Mouse (Mus musculus): ENCODE results near the gene Ifnk. TPM values are rescaled to one million over a fixed set of nuclear protein-coding genes. Genes with fewer than 3 reads are reported as not detected.

Ifnk gene
- polyA plus RNA-seq, 1 experiment from 2014 or later, result 0.65 TPM

DNA sequence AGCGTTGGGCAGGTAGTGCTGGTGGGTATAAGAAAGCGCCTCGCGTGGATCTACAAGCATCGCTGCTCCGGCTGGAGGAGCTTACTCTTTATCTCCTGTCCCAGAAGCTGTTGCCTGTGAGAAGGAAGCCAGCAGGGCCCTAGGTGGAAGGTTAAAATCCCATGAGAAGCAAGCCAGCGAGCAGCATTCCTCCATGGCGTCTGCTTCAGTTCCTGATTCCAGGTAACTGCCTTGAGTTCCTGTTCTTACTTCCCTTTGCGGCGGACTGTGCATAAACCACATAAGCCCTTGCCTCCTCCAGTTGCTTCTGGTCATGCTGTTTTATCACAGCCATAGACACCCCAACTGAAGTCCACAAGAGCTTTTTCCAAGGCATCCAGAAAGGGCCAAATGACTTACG is 6.0 kb downstream of the Ifnk start:
- no peak for ATAC-seq (ENCODE audit: insufficient number of reproducible peaks, insufficient read depth, low FRiP score, low read depth)
- H3K27ac ChIP-seq (ENCODE audit: low read length), result no peak overlapping the region
- no peaks in the 10 kb centered on the region for H3K27me3 ChIP-seq (ENCODE audit: control insufficient read depth, insufficient read depth, low read length)
- H3K4me2 ChIP-seq (replicated peaks; ENCODE audit: low read depth, low read length), result peak overlapping the region; percentile 83; the same call in 1 of the 2 replicates
- H3K9ac ChIP-seq (replicated peaks; ENCODE audit: low read depth, low read length), result no peak overlapping the region
- H3K36me3 ChIP-seq (ENCODE audit: control insufficient read depth, insufficient read depth, low read length), result no peaks in the 10 kb centered on the region
- H3K4me1 ChIP-seq (ENCODE audit: control insufficient read depth, insufficient read depth, low read length), result peaks cover 5% of the 10 kb centered on the region; the same call in 1 of the 2 replicates
- H3K4me3 ChIP-seq (ENCODE audit: low read depth, low read length), result peak overlapping the region; percentile 68; the same call in 1 of the 2 replicates
- no peaks in the 10 kb centered on the region for H3K9me3 ChIP-seq (ENCODE audit: control insufficient read depth, low read depth, low read length)
- 58% methylated on average over 11 of the region's 11 CpGs for WGBS

DNA sequence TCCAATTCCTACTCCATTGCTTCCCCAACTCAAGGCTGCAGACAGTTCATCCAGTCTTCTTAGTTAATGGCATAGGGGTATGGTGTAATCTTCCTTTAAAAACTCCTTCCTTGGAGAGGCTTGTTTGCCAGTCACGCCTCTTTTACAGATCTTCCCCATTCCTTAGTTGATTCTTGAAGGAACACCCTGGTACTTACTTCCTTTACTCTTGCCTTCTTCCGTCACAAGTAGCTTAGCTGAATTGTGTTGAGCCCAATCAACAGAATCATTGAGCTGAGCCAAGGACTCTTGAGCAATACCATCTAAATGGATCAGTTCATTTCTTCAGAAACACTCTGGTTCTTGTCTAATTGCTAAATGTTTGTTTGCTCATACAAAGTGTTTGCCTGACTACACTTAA is 13.4 kb downstream of the Ifnk start:
- no peak overlapping the region for H3K4me3 ChIP-seq (ENCODE audit: low read depth, low read length)
- 78% methylated on average over 2 of the region's 2 CpGs for WGBS
- no peak overlapping the region for H3K27ac ChIP-seq (ENCODE audit: low read length)

DNA sequence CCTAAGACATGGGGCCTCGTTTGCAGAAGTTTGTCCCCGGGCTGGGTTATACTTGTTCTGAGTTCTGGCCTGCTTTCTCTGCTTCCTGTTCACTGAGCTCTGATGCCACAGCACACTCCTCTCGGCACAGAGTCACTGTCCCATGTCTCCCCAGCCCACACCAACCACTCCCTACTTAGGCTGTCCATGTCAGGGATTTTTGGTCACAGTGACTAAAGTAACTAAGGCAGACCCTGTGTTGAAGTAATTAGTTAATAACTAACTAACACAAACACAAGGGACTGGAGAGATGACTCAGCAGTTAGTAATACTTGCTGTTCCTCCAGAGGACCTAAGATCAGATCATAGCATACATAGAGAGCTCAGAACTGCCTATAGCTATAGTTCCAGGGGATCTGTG is 14.1 kb downstream of the Ifnk start:
- no peak overlapping the region for H3K9ac ChIP-seq (replicated peaks; ENCODE audit: low read depth, low read length)
- peaks cover 4% of the 10 kb centered on the region; the same call in 1 of the 2 replicates for H3K4me1 ChIP-seq (ENCODE audit: control insufficient read depth, insufficient read depth, low read length)
- H3K27ac ChIP-seq (ENCODE audit: low read length), result no peak overlapping the region
- no peaks in the 10 kb centered on the region for H3K27me3 ChIP-seq (ENCODE audit: control insufficient read depth, insufficient read depth, low read length)
- peak; percentile 76 for ATAC-seq (ENCODE audit: insufficient number of reproducible peaks, insufficient read depth, low FRiP score, low read depth)
- no peak overlapping the region for H3K4me3 ChIP-seq (ENCODE audit: low read depth, low read length)
- WGBS, result 69% methylated on average over 3 of the region's 3 CpGs
- no peaks in the 10 kb centered on the region for H3K36me3 ChIP-seq (ENCODE audit: control insufficient read depth, insufficient read depth, low read length)
- no peak overlapping the region for H3K4me2 ChIP-seq (replicated peaks; ENCODE audit: low read depth, low read length)
- no peaks in the 10 kb centered on the region for H3K9me3 ChIP-seq (ENCODE audit: control insufficient read depth, low read depth, low read length)

More for the DNA sequence above, 13.4 kb downstream of the Ifnk start:
- Histone ChIP-seq H3K4me1 (ENCODE audit: control insufficient read depth, insufficient read depth, low read length) (peaks cover 4% of the 10 kb centered on the region; the same call in 1 of the 2 replicates), H3K9me3 (ENCODE audit: control insufficient read depth, low read depth, low read length) (no peaks in the 10 kb centered on the region), H3K4me2 (replicated peaks; ENCODE audit: low read depth, low read length) (no peak overlapping the region), H3K27me3 (ENCODE audit: control insufficient read depth, insufficient read depth, low read length) (no peaks in the 10 kb centered on the region), H3K9ac (replicated peaks; ENCODE audit: low read depth, low read length) (no peak overlapping the region), H3K36me3 (ENCODE audit: control insufficient read depth, insufficient read depth, low read length) (no peaks in the 10 kb centered on the region)
- ATAC-seq (ENCODE audit: insufficient number of reproducible peaks, insufficient read depth, low FRiP score, low read depth), result no peak

DNA sequence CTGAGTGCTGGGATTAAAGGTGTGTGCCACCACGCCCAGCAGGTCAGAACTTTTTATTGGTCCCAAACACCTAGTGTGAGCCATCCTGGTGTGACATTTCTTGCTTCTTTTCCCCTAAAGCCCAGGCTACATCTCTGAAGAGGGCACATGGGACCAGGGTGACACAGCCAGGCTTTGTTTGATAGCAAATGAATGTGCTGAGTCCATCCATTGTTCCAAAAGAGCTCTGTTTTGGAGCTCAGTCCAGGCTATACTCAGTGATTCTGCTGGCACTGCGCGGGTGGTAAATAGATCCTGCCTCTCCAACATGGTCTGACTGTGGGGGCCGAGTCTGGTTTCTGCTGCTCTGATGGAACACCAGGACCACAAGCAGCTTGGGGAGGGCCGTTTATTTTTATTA is 16.0 kb downstream of the Ifnk start:
- H3K4me1 ChIP-seq (ENCODE audit: control insufficient read depth, insufficient read depth, low read length), result peaks cover 4% of the 10 kb centered on the region; the same call in 1 of the 2 replicates
- no peak overlapping the region for H3K27ac ChIP-seq (ENCODE audit: low read length)
- H3K36me3 ChIP-seq (ENCODE audit: control insufficient read depth, insufficient read depth, low read length), result no peaks in the 10 kb centered on the region
- no peaks in the 10 kb centered on the region for H3K9me3 ChIP-seq (ENCODE audit: control insufficient read depth, low read depth, low read length)
- no peak overlapping the region for H3K4me3 ChIP-seq (ENCODE audit: low read depth, low read length)
- H3K9ac ChIP-seq (replicated peaks; ENCODE audit: low read depth, low read length), result no peak overlapping the region
- no peak for ATAC-seq (ENCODE audit: insufficient number of reproducible peaks, insufficient read depth, low FRiP score, low read depth)
- WGBS, result 75% methylated on average over 5 of the region's 5 CpGs
- no peak overlapping the region for H3K4me2 ChIP-seq (replicated peaks; ENCODE audit: low read depth, low read length)
- no peaks in the 10 kb centered on the region for H3K27me3 ChIP-seq (ENCODE audit: control insufficient read depth, insufficient read depth, low read length)

DNA sequence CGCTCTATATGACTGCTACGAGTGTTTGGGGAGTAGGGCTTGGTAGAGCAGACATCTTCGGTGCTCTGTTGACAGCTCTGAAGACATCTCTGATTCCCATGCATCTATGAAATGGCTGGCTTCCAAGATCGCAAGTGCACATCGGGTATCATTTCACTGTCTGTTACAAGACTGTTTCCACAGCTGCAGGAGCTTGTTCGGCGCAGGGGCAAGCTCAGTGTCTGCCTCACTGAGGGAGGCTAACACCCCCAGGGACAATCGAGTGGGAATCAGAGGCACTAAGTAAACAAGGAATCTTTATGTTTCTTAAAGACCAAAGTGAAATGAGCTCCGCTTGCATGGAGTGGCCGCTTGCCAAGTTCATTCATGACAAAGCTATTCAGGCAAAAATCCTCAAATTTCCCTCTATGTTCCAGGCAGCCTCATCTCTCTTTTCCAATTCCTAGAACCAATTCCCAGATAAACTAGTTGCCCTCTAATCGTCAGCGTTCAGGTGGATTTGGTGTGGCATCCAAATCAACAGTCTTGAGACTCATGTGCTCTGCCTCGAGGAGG is 17.8 kb downstream of the Ifnk start:
- Histone ChIP-seq H3K9ac (replicated peaks; ENCODE audit: low read depth, low read length) (no peak overlapping the region), H3K27me3 (ENCODE audit: control insufficient read depth, insufficient read depth, low read length) (no peaks in the 10 kb centered on the region), H3K4me2 (replicated peaks; ENCODE audit: low read depth, low read length) (no peak overlapping the region), H3K9me3 (ENCODE audit: control insufficient read depth, low read depth, low read length) (no peaks in the 10 kb centered on the region), H3K4me3 (ENCODE audit: low read depth, low read length) (no peak overlapping the region), H3K4me1 (ENCODE audit: control insufficient read depth, insufficient read depth, low read length) (peaks cover 4% of the 10 kb centered on the region; the same call in 1 of the 2 replicates), H3K27ac (ENCODE audit: low read length) (no peak overlapping the region), H3K36me3 (ENCODE audit: control insufficient read depth, insufficient read depth, low read length) (no peaks in the 10 kb centered on the region)
- no peak for ATAC-seq (ENCODE audit: insufficient number of reproducible peaks, insufficient read depth, low FRiP score, low read depth)
- 45% methylated on average over 13 of the region's 13 CpGs for WGBS

DNA sequence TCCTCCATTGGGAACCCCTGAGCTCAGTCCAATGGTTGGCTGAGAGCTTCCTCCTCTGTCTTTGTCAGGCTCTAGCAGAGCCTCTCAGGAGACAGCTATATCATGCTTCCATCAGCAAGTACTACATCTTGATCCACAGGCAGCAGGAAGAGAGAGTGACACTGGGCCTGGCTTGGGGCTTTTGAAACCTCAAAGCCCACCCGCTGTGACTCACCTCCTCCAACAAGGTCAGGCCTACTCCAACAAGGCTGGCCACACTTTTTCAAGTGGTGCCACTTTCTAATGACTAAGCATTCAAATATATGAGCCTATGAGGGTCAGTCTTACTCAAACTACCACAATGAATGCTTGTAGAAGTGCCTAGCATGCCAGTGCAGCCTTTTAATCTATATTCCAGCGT is 20.6 kb downstream of the Ifnk start:
- Histone ChIP-seq H3K9ac (replicated peaks; ENCODE audit: low read depth, low read length) (no peak overlapping the region), H3K4me3 (ENCODE audit: low read depth, low read length) (no peak overlapping the region), H3K27ac (ENCODE audit: low read length) (no peak overlapping the region), H3K27me3 (ENCODE audit: control insufficient read depth, insufficient read depth, low read length) (no peaks in the 10 kb centered on the region), H3K36me3 (ENCODE audit: control insufficient read depth, insufficient read depth, low read length) (no peaks in the 10 kb centered on the region), H3K4me1 (ENCODE audit: control insufficient read depth, insufficient read depth, low read length) (peaks cover 4% of the 10 kb centered on the region; the same call in 1 of the 2 replicates), H3K4me2 (replicated peaks; ENCODE audit: low read depth, low read length) (no peak overlapping the region), H3K9me3 (ENCODE audit: control insufficient read depth, low read depth, low read length) (no peaks in the 10 kb centered on the region)
- 89% methylated on average over 2 of the region's 2 CpGs for WGBS
- ATAC-seq (ENCODE audit: insufficient number of reproducible peaks, insufficient read depth, low FRiP score, low read depth), result no peak

DNA sequence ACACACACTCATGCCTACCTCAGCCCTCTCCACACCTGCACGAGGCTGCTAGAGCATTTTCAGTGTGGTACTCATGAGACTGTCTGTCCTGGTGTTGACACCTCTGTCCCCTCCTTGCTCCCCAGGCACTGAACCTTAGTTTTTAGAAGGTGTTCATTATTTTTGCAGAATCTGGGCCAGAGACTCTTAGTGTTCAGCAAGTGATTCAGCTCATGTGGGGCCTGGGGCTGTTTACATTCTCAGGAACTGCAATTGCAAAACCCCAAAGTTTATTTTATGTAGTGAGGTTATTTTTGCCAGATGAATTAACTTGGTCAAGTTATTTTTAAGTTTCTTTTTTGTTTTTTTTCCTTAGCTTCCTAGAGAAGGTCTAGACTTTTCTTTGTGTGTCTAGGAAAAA is 21.7 kb downstream of the Ifnk start:
- Histone ChIP-seq H3K27me3 (ENCODE audit: control insufficient read depth, insufficient read depth, low read length) (no peaks in the 10 kb centered on the region), H3K36me3 (ENCODE audit: control insufficient read depth, insufficient read depth, low read length) (no peaks in the 10 kb centered on the region)
- WGBS, result 68% methylated on average over 1 of the region's 1 CpGs

DNA sequence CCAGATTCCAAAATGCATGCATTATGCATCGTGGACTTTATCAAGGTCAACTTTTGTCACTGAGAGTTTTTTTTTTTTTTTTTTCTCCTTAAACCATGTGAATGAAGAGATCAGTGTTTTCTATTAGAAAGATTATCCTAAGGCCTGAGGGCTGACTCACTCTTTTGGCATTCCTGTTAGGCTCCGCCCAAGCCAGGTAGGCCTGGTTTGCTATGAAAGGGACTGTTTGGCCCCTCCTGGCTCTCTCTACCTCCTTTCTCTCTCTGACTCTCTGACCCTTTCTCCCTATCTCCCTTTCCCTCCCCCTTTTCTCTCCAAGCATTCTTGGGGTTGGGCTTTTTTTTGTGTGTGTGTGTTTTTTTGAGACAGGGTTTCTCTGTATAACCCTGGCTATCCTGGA is 23.7 kb downstream of the Ifnk start:
- H3K4me1 ChIP-seq (ENCODE audit: control insufficient read depth, insufficient read depth, low read length), result no peaks in the 10 kb centered on the region
- no peak overlapping the region for H3K9ac ChIP-seq (replicated peaks; ENCODE audit: low read depth, low read length)
- peak; percentile 42; the same call in 1 of the 2 replicates for ATAC-seq (ENCODE audit: insufficient number of reproducible peaks, insufficient read depth, low FRiP score, low read depth)
- no peak overlapping the region for H3K4me3 ChIP-seq (ENCODE audit: low read depth, low read length)
- no peak overlapping the region for H3K4me2 ChIP-seq (replicated peaks; ENCODE audit: low read depth, low read length)
- no peaks in the 10 kb centered on the region for H3K9me3 ChIP-seq (ENCODE audit: control insufficient read depth, low read depth, low read length)
- H3K27ac ChIP-seq (ENCODE audit: low read length), result no peak overlapping the region
- H3K36me3 ChIP-seq (ENCODE audit: control insufficient read depth, insufficient read depth, low read length), result no peaks in the 10 kb centered on the region
- WGBS, result 64% methylated on average over 2 of the region's 2 CpGs
- H3K27me3 ChIP-seq (ENCODE audit: control insufficient read depth, insufficient read depth, low read length), result no peaks in the 10 kb centered on the region

More for the DNA sequence above, 21.7 kb downstream of the Ifnk start:
- Histone ChIP-seq H3K4me2 (replicated peaks; ENCODE audit: low read depth, low read length) (no peak overlapping the region), H3K9me3 (ENCODE audit: control insufficient read depth, low read depth, low read length) (no peaks in the 10 kb centered on the region), H3K4me1 (ENCODE audit: control insufficient read depth, insufficient read depth, low read length) (peaks cover 4% of the 10 kb centered on the region; the same call in 1 of the 2 replicates), H3K27ac (ENCODE audit: low read length) (no peak overlapping the region), H3K4me3 (ENCODE audit: low read depth, low read length) (no peak overlapping the region), H3K9ac (replicated peaks; ENCODE audit: low read depth, low read length) (no peak overlapping the region)
- ATAC-seq (ENCODE audit: insufficient number of reproducible peaks, insufficient read depth, low FRiP score, low read depth), result no peak
